Mouse (Mus musculus) neutrophil, adult 5-6 weeks (primary cell): ENCODE measurements around the gene Ankrd28. TPM values are rescaled to one million over a fixed set of nuclear protein-coding genes. Genes with fewer than 3 reads are reported as not detected.
A peak's percentile ranks its signal among the peaks of the same experiment; 100 is the strongest.
"Not testable (repeated sequence)": the region's sequence is repeated elsewhere in the genome, so short reads cannot be mapped to it uniquely, and the experiment has no call there.

Experiments used
- ATAC-seq: fragments of 151-379, 151-347 bp; 2 replicates; pipeline ENCODE4 v1.8.0; 2017; ENCODE audit warnings: mild to moderate bottlenecking, moderate TSS enrichment; ENCODE audit not compliant: insufficient number of reproducible peaks, poor library complexity, low FRiP score, severe bottlenecking; ENCODE audit errors: extremely low read depth
- total RNA-seq: library from RNA; stranded (forward); fragments of 200-1000 nt; gene quantifications from 2 replicates; pipeline ENCODE4 v1.2.3, GENCODE M21; 2017

Ankrd28 gene
- total RNA-seq = 21.4 and 26.0 TPM in 2 replicates

DNA sequence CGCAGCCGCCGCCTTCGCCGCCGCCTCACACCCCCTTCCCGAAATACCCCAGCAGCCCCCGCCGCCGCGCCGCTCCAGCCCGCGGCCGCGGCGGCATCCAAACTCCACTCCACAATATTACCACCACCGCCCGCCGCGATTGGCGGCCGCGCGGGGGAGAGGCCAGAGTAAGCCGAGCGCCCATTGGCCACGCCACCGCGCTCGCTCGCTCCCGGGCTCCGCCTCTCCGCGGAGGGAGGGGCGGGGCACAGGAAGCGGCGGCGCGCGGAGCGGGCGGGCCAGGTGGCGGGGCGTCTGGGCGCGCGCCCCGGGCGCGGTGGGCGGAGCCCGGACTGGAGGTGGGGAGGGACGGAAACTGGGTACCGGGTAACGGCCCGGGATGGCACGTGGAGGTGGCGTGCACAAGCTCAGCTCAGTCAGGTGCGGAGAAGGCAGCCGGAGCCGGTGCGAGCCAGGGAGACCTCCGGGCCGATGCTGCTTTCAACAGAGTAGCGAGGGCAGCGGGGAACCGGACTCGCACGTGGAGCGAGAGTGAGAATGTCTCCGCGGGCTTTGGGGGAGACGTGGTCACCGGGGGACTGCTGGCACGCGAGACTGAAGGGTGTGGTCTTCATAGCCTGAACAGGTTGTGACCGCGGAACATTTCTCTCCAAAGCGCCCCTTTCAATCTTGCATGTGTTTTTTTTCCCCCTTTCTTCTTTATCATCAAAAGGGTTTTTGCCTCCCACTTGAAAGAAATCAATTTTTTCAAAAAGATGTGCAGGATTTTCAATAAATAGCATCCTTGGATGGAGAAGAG is at the start of gene Ankrd28:
Ankrd28 (minus strand) TSS at position 81 of the 799 bp plus-strand sequence.
- peak; percentile 88 for ATAC-seq

DNA sequence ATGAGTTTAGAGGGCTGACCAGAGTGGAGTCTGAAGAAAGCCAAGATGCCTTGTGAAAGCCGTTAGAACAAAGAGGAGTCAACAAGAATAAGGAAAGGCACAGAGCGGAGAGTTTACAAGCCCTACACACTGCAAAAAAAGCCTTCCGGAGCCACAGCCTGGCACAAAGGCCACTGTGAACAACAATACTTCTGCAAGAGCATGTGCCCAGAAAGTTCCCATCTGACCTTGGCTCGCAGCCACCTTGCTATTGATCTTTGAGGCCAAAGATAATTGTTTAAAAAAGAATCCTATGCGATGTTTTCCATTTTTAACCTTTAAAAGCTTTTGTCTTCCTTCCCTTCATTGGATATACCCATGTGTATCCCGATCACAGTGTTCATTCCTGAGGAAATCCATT is 49.0 kb upstream of the Ankrd28 start:
- ATAC-seq = no peak

- no peak for ATAC-seq
Observed at GRCm38 (mm10) chr14:31872130-31872529, 41.7 kb upstream of the Ankrd28 start.

DNA sequence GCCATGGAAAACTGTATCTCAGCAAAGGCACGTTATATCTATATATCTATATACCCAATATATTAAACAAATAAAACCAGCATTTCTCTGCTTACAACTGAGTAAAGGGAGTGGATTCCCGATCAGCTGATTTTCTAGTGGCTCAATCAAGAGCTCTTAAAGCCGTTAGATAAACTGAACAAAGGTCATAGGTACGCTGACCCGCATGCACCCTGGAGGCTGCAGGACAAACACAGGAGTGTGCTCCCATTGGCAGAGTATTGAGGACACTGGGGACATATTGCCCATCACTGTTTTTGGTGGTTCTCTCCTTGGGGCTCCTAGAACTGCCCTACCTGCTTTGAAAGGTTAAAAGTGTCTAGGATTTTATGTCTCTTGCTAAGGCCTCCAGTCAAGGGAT is 40.0 kb upstream of the Ankrd28 start:
- no peak for ATAC-seq

- ATAC-seq = no peak
Observed at GRCm38 (mm10) chr14:31868591-31868990, 38.1 kb upstream of the Ankrd28 start.

- ATAC-seq = not testable (repeated sequence)
Observed at GRCm38 (mm10) chr14:31866366-31866765, 35.9 kb upstream of the Ankrd28 start.

DNA sequence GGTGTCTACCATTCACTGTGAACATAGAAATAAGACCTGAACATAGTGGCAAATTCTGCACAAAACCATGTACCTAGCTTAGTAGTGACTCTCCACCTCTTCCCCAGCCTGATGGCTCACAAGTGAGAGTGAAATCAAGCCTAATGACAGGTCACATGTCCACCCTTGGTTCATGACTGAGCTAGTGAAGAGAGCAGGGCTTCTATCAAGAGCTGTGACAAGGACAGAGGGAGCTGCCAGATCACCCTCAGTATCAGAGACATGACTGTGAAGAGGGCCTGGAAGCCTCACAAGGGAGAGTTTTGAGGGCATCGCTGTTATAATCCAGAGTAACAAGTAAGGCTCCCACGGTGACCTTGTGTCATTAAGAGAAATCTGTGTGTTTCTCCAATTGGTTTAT is 28.2 kb upstream of the Ankrd28 start:
- ATAC-seq = no peak

- no peak for ATAC-seq
Observed at GRCm38 (mm10) chr14:31857096-31857975, 26.9 kb upstream of the Ankrd28 start.

- ATAC-seq = no peak
Observed at GRCm38 (mm10) chr14:31856007-31856406, 25.6 kb upstream of the Ankrd28 start.

DNA sequence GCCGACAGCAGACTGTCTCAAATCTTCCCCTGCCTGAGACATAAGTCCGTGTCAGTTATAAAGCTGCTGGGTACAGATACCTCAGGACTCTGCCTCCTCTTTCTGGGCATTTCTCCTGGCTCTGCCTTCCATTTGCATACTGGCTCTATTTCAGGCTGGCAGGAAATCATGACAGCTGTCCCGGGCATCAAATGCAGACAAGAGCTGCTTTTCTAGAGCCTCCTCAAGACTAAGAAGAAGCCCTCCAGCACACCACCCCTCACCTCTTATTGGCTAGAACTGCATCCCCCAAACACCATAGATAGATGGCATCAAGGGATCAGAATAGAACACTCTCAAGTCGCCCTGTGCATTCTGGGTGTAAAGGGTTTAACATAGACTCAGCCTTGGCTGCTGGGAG is 24.2 kb upstream of the Ankrd28 start:
- ATAC-seq = no peak

- no peak for ATAC-seq
Observed at GRCm38 (mm10) chr14:31843571-31843970, 13.1 kb upstream of the Ankrd28 start.

DNA sequence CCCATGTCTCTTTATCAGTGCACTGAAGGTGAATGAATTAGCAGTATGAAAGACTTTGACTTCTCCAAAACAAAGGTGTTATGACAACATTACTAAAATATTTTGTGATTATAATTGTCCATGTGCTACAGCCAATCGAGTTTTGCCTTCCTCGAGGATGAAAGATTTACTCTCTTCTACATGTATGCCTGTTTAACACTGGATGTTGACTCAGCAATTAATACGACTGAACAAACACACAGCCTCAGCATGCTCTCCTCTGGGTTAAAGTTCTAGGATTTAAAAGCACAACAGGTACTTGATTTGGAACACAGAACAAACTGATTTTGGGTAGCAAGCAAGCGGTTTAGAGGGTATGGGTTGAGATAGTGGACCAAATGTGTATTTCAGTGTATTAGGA is 1.6 kb upstream of the Ankrd28 start:
- no peak for ATAC-seq

DNA sequence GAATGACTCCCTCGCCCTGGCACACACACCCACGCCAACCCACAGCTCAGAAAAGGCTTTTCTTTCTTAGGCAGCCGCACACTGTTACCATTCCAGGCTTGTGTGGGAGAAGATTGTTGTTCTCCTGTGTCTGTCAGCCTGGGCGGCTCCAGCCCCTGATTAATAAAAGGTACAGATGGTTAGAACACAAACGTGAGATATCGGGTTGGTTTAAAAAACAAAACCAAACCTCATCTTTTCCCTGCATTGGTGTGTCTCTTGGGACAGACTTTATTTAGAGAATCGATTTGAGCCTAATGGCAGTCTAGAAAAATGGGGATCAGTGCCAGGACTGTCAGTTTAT is 890 bp upstream of the Ankrd28 start:
- no peak for ATAC-seq

DNA sequence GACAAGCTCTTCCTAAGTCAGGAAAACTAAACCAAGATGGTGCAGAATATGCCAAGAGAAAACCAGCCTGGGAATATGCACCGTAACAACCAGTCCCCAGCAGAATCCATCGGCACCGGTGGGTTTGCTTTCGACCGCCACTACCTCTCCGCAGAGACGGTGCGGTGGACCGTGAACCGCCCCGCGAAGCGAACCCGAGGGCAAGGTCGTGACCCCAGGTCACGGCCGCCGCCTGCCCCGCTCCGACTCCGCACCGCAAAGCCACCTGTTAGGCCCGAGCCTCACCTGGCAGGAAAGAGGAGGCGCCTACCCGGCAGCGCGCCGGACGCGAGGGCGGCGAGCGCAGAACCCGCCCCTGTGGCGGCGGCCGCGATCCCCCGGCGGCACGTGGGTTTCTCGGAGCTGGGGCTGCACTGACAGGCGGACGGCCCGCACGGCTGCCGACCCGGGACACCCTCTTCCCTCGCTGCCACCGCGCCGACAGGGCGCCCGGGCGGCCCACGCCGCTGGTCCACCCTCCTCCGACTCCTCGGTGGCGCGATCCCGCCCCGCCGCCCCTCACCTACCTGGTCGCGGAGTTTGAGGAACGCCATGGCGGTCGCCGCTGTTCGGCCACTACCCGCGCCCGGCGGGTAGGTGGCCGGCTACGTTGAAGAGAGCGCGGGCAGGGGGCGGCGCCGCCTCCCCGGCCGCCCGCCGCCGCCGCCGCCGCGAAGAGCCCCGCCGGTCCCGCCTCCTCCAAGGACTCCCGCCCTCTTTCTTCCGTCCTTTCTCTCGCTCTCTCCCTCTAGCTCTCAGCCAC is 489 bp downstream of the Ankrd28 start:
- peak; percentile 30 for ATAC-seq

DNA sequence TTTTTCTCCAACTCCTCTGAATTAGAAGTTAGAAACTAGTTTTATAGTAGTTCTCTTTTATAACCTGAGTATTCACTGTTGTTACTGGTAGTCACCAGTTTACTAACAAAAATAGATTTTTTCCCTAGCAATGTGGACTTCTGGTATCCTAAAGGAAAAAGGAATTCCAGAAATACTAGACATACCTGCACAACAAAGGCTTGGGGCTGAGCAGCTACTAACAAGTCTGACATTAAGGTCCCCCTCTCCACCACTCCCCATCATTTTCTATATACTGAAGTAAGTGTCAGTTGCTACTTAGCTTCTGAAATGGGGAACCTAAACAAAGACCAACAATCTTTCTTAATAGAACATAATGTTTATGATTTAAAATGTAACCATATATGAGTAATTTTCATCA is 3.2 kb downstream of the Ankrd28 start:
- ATAC-seq = no peak

DNA sequence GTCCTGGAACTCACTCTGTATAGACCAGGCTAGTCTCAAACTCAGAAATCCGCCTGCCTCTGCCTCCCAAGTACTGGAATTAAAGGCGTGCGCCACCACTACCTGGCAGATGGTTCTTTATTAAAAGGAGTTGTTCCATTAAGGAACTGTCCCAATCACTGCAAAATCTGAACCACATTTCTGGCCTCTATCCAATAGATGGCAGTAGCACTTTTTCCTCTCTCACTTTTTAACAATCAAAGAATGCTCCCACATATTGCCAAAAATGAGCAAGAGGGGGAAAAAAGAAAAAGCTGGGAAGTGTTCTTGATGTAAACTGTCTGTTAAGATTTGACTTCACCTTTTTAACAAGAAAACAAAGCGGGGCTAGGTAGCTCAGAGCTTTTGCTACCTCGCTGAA is 20.5 kb downstream of the Ankrd28 start:
- ATAC-seq = no peak

DNA sequence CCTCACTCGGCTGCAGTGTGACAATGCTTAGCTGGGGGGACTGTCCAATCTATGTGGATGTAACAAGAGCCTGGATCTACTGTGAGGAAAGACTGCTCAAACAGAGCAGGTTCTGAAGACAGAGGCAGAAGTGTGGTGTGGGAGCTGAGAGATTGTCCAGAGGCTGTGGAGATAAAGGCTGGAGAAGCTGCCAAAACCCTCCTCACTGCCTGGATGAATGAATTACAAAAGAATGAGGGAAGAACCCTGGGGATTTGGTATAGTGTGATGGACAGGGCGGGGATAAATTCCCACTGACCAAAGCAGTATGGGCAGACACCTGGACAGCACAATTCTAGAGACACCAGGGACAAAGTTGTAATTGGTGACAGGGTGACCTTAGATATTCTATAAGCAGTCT is 26.7 kb downstream of the Ankrd28 start:
- no peak for ATAC-seq

DNA sequence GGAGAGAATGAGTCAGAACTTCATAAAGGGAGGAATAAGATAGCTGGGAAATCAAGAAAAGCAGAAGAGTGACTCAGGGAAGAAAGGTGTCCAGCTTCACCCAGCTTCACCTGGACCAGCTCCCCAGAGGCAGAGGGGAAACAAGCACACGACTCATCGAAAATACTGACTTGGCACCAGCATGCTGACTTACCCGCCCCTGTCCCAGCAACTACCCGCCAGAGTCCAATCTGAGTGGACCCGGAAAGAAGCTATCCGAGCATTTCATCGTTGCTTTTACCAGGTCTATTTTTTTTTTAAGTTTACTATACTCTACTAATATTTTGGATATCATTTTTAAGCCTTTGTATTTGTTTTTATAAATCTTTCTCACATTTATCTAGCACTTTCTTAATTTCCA is 29.5 kb downstream of the Ankrd28 start:
- ATAC-seq = no peak

DNA sequence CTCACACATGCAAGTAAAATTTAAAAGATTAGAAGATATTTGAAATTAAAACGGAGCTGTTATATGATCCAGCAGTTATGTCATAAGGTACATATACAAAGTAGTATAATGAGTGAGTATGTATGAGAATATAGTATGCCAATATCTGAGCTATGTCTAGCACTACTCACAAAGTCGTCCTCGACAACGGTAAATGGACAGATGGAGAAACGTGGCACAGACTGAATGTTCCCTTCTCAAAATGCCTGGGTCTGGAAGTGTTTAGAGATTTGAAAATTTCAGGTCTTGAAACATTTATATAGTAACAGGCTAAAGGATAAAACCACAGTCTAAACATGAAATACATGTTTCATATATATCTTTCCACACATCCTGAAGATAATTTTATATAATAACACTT is 30.0 kb downstream of the Ankrd28 start:
- no peak for ATAC-seq
